Mouse (Mus musculus) kidney, adult 2 months (tissue): ENCODE results near the gene Cyp46a1.

Experiments
- CTCF ChIP-seq: fragments of 200-500 bp; conservative IDR thresholded peaks from 2 replicates; pipeline ENCODE4 v1.5.1; 2011; ENCODE audit warnings: low read depth, mild to moderate bottlenecking, control low read depth, low read length, moderate library complexity, mixed read lengths; ENCODE audit not compliant: insufficient read depth, insufficient read length
- POLR2A ChIP-seq: fragments of 200-500 bp; IDR thresholded peaks from one replicate; pipeline ENCODE4 v1.6.1; 2011; ENCODE audit warnings: low read depth, low read length, control low read depth

DNA sequence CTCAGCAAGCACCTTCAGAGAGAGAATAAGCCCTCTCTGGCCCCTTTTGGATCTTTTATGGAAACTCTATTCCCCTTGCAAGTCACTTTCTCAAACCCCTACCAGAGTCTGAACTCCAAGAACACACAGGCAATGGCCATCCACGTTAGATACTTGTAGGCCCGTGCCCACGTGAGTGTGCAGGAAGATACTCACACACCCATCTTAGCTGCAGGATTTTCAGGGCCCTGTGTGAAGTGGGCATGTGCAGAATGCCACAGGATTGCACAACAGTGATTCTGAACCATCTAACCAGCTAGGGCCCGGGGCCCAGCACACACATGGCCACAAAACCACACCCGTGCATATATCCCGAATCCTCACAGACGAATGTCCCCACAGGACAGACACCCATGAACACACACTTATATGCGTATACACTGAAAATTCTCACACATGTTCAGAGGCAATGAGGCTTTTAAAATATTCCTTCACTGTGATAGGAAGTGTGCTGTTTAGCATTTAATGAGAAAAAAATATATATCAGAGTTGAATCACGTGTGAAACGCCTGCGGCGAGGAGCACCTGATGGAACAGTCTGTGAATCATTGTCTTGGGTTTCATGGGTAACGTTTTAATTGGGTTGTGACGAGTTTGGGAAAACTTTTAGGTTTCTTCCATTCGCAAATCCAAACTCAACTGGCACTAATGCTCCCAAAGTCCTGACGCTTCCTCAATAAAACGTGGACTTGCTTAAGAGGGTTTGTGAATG lies 60.5 kb downstream of the Cyp46a1 start:
- TF ChIP-seq POLR2A (no peak), CTCF (no peak)
